Mouse (Mus musculus) liver, adult 2 months (tissue): Measurements from ENCODE around the gene Cacng4.

Experiments used
- CTCF ChIP-seq: fragments of 200-500 bp; IDR thresholded peaks from 2 replicates; pipeline ENCODE4 v1.5.1; 2011; ENCODE audit warnings: low read depth, low read length, control low read depth
- POLR2A ChIP-seq: fragments of 200-500 bp; IDR thresholded peaks from 2 replicates; pipeline ENCODE4 v1.6.1; 2011; ENCODE audit warnings: low read length, control low read depth; ENCODE audit not compliant: insufficient read depth; ENCODE audit errors: extremely low read depth

DNA sequence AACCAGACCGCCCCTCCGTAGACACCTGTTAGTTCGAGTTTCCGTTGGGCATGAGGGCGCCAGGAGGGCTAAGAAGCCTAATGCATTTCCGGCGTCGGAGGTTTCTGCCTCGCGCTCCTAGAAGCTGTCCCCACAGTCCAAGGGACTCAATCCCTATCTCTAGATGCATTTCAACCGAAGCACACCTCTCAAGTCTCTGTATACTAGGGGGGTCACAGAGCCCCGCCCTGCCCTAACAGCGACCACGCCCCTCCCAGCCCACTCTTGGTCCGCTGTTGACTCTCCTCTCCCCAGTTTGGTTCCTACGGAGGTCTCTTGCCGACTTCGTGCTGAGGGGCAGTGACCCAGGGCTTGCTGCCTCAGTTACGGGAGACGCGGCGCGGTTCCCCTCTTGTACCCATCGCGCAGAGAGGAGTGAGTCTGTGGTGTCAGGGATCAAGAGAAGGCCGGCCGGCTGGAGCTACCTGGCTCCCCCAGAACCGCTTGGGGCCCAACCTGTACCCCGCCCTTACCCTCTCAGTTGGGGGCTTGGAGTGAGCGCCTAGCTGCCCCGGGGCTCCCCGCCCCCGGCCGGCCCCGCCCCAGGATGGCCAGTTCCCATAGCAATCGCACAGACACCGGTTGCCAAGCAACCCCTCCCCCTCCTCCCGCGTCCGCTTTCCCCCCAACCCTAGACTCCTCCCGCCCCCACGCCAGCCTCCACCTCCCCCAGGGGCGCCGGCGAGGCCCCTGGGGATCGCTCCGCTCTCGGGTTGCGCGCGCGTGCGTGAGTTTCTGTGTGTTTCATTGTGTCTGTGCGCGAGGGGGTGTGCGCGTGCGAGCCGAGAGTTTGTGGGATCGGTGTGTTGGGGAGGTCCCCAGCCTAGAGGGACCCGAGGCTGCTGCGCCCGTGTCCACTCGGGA lies 906 bp downstream of the Cacng4 start:
- no peak for TF ChIP-seq POLR2A
- TF ChIP-seq CTCF, result no peak
